Mouse (Mus musculus) liver, embryonic 14.5 days (tissue): ENCODE measurements at regions not wholly inside any gene's neighbourhood (a gene's known extent, or its start where the extent isn't known, plus 50 kb on each side); places are given as distances from the start of the nearest gene placed in this dataset.

Experiments used
- CTCF ChIP-seq: IDR thresholded peaks from 2 replicates; pipeline ENCODE4 v1.5.1; 2016; ENCODE audit warnings: antibody characterized with exemption, low read depth, control low read depth
- EP300 ChIP-seq: IDR thresholded peaks from 2 replicates; pipeline ENCODE4 v1.6.1; 2016; ENCODE audit warnings: antibody characterized with exemption, low read depth

- TF ChIP-seq CTCF (no peak), EP300 (no peak)
Observed at GRCm38 (mm10) chr19:26340155-26340554, 264.7 kb upstream of the Smarca2 start.
